Mouse (Mus musculus): ENCODE data around the gene Tldc2.

The Tldc2 gene

GRCm38 (mm10) chr2:157086796-157087195 is at the start of gene Tldc2:
Gene Tldc2, plus strand, starts transcription at chr2:157087055.
- no peak for DNase-seq

- no peak for DNase-seq
Measured at GRCm38 (mm10) chr2:157037303-157037702, 49.6 kb upstream of the Tldc2 start.

DNA sequence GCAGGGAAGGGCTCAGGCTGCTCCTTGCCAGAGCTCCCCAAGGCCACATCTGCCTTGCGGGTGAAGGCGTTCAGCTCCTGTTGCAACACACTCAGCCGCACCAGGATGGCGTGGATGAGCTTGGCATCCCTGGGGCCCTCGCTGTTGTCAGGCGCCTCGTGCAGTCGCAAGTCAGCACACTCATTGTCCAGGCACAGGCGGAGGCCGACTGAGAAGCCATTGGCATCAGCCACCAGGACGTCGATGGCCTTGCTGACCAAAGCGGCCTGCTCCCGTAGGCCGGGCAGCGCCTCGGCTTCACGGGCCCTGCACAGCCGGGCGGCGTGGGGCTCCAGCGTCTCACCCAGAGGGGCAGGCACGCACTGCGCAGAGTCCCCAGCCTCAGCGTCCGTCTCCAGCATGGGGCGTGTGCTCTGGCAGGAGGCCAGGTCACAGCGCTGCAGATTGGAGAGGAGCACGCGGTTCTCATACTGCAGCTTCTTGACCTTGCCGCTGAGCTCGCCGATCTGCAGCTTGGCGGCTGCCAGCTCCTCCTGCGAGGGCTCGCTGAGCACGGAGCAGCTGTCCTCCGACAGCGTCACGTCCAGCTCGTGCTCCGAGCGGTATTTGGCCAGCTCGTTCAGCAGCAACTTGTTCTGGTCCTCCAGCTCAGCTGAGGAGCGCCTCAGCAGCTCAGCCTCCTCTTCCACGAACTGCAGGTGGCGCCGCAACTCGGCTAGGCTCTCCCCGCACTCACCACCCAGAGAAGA is 46.8 kb upstream of the Tldc2 start:
- no peak for DNase-seq

DNA sequence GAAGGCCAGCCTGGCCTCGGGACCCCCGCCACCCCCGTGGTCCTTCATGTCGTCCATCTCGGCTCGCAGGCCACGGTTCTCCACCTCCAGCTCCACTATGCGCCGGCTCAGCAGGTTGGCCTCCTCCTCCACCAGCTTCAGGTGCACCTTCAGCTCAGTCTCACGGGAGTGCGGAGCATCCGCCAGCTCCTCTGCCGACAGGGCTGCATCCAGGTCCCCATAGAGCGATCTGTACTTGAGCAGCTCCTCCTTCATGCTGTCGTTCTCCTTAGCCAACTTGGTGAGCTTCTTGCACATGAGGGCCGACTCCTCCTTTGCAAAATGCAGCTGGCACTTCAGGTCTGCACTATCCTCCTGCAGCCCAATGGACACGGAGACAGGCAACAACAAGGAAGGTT is 46.2 kb upstream of the Tldc2 start:
- no peak for DNase-seq

GRCm38 (mm10) chr2:157041421-157041820 is 45.4 kb upstream of the Tldc2 start:
- no peak for DNase-seq

- no peak for DNase-seq
Measured at GRCm38 (mm10) chr2:157043556-157043955, 43.3 kb upstream of the Tldc2 start.

DNA sequence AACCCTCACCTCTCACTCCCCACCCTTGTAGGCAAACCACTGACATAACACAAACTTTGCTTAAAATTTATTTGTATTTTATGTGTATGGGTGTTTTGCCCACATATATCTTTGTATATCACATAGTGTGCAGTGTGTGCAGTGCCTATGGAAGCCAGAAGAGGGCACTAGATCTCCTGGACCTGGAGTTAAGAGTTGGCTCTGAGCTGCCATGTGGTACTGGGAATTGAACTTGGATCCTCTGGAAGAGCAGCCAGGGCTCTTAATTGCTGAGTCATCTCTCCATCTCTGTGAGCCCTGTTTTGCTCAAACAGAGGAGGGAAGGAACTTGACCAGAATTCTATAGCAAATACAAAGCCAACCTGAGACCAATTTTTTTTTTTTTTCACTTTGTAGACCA is 42.9 kb upstream of the Tldc2 start:
- no peak for DNase-seq

DNA sequence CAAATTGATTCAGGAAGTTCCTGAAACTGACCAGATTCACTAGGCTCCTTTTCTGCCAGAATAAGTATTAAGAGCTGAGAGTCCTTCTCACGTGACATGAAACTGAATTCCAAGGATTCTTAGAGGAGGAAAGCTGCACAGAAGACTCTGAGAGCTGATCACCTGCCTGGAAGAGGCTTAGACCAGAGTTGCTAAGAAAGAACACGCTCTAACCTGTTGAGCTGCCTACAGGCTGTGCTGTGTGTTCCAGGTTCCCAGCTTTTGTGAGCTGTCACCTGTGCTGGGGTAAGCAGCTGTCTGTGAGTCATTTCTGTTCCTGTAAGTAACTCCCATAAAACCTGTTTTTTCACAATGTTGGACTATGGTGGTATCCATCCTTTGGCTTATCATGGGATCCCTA is 40.9 kb upstream of the Tldc2 start:
- no peak for DNase-seq

DNA sequence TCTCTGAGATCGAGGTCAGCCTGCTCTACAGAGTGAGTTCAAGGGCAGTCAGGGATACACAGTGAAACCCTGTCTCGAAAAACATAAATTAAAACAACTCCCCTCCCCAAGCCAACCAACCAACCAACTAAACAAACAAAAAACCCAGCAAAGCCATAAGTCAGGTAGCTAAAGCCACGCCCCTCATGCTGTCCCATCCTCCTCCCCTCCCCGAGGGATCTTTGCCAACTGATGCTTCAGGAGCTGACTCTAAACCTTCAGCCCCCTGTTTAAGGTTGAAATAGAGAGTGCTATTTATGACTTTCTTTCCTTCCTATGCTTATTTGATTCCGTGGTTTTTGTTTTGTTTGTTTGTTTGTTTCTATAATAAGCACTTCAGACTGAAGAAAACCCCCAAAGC is 39.9 kb upstream of the Tldc2 start:
- no peak for DNase-seq

DNA sequence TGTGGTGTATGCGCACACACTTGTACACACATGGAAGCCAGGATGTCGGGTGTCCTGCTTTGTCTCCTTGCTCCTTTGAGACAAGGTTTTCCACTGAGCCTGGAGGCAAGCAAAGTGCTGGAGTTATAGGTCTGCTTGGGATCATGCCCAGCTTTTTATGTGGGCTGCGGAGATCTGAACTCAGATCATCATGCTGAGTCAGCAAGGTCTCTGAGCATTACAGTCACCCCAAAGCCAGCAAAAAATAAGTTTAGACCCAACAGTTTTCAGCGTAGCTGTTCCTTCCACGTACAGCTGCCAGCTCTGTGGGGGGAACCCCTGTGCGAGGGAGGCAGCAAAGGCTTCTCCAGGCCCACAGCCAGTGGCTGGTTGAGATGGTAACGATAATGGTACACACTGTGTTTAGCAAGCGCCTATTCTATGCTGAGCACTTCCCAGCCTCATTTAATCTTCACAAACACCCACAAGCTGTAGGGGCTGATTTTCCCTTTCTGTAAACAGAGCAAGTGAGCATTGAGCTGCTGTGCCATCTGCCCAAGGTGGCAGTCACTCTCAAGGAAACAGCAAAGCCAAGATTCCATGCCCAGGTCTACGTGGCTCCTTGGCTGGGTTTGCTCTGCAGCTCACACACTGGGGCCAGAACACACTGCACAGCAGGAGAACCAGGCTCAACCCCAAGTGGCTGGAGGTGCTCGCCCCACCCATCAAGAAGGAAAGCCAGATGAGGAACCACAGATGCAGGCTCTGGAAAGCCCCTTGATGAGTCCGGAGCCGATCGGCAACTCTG is 38.3 kb upstream of the Tldc2 start:
- no peak for DNase-seq

DNA sequence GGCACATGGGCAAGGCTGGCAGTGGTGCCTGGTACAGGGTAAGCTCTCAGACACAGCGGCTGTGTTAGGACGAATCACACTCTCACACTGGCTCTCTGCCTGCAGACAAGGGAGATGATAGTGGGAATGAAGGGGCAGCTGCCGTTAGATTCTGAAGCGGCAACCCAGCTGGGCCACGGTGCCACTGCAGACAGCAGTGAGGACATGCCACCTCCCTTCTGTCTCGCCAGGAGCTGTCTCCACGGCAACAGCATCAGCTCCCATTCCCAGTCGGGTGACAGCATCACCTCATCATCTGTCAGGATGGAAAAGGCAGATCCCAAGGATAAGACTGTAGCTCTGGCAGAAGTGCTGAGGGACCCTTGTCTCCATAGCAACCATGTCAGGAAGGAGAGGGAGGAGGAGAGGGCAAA is 37.0 kb upstream of the Tldc2 start:
- DNase-seq, result no peak

DNA sequence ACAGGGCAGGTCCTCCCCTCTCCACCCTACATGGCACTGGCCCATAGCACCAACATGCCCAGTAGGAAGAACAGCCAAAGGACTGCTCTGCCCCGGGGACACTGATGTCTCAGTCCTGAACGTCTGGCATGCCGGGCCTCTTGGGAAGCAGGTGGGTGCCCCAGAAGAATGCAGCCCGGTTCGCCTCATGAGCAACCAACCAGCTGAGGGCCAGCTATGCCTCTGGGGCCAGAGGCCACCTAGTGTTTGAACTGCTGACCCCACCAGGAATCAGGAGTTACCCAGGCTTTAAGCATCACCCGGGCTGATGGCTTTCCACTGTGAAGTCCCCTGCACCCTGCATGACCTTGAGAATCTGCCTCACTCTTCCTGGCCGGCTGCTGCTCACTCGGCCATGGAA is 34.4 kb upstream of the Tldc2 start:
- no peak for DNase-seq

DNA sequence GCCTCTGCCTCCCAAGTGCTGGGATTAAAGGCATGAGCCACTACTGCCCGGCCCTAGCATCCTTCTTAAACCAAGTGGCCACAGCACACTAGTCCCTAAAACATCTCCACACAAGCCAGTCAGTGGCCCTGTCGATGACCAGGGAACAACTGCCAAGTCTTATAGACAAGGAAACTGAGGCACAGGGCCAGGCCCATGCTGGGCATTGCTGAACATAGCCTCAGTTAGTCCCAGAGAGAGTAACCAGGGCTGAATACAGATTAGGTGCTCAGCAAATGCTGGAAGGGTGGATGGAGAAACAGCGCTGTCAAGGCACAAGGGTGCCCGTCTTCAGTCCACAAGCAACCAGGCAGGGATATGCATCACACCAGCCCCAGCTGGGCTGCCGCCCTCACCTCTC is 33.7 kb upstream of the Tldc2 start:
- no peak for DNase-seq

GRCm38 (mm10) chr2:157053787-157054186 is 33.1 kb upstream of the Tldc2 start:
- DNase-seq, result no peak

DNA sequence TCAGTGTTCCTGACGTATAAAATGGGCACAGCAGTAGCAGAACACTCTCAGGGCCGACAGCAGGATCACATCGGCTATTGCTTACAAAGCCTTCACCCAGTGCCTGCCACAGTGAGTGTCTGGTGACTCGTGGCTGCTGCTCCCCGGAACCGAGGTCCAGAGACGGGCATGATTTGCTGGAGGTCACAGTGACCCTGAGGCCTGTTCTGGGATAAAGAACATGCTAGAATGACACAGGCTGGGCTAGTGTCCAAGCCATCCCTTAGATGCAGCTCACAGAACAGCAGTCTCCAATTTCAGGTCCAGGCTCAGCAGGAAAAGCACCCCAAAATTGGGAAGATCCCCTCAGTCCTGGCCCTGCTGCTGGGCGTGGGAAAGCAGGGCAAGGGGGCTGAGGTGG is 32.6 kb upstream of the Tldc2 start:
- DNase-seq, result no peak

GRCm38 (mm10) chr2:157054816-157055215 is 32.0 kb upstream of the Tldc2 start:
- DNase-seq, result no peak

GRCm38 (mm10) chr2:157055721-157056120 is 31.1 kb upstream of the Tldc2 start:
- DNase-seq, result no peak

GRCm38 (mm10) chr2:157057186-157057585 is 29.7 kb upstream of the Tldc2 start:
- no peak for DNase-seq

GRCm38 (mm10) chr2:157057758-157058157 is 29.1 kb upstream of the Tldc2 start:
- DNase-seq, result no peak

DNA sequence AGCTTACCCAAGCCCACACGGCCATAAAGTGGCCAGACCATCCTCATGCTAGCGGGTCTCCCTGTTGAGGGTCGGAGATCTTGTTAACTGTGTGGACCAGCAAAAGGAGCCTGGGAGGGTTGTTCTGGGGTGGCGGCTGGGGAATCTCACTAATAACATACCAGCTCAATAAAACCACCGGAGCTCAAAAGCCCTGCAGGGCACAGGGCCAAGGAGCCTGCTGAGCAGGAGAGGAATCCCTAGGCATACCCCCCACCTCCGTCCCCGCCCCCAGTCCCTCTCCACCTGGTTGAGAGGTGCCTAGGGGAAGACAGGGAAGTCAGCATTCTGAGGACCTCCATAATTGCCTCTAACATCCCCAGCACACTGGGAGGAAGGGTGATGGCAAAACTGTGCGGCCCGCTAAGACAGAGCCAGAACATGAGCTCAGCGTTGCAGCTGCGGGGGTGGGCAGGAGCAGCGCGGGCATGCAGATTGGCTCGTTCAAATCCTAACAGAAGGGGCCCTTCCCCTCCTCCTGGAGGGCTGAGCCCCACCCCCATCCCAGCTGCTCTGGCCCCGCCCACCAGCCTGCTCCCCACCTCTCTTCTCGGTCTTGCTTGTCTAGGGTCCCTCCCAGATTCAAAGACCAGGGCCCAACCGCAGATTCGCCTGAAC is 28.4 kb upstream of the Tldc2 start:
- DNase-seq, result no peak

DNA sequence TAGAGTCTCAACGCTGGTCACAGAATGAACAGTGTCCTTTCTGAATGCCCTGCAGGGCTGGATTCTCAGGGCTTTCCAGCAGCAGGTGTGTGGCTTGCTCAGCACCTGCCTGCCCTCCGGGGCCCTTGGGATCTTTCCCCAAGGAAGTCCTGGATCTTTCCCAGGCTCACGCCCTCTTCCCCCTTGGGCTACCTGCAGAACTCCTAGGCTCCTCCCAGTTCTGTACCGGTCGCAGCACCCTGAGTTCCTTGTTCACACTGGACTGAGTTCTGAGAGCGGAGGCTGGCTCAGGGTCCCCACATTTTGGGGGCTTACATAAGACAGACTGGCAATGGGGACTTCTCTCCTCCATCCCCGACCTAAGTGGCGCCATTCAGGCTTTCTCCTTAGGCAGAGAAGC is 27.7 kb upstream of the Tldc2 start:
- DNase-seq, result no peak

DNA sequence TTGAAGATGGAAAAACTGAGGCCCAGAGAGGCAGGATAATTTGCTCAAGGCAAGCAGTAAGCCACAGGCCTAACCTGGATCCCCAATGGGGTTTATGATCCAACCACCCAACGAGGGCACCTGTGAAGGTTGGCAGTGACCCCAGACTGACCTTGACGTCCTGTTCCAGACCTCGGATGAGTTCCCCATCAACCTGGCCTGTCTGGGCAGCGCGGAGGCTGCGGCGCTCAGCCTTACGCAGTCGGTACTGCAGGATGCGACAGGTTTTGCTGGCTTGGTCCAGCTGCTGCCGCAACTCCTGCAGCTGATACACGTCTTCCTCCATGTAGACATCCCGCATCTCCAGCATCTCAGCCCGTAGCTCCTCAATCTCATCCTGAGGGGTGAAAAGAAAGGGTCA is 26.8 kb upstream of the Tldc2 start:
- DNase-seq, result no peak

- DNase-seq, result no peak
Measured at GRCm38 (mm10) chr2:157060557-157061305, 26.1 kb upstream of the Tldc2 start.

Data from spleen, adult 18-20 months (tissue).